Mouse (Mus musculus): ENCODE measurements around the gene Snx19.

Gene Snx19

GRCm38 (mm10) chr9:30426882-30427632, at the start of gene Snx19:
Snx19 (plus strand) TSS chr9:30427108.
- peak; percentile 95 to 96 for DNase-seq

- no peak for DNase-seq
These were observed 26.1 kb upstream of the Snx19 start for GRCm38 (mm10) chr9:30400771-30401170.

- DNase-seq: peak; percentile 65 to 70
These were observed 4.0 kb upstream of the Snx19 start for GRCm38 (mm10) chr9:30422940-30423339.

GRCm38 (mm10) chr9:30425178-30425577, 1.7 kb upstream of the Snx19 start:
- DNase-seq: peak; percentile 91 to 93

GRCm38 (mm10) chr9:30428231-30428630, 1.3 kb downstream of the Snx19 start:
- no peak for DNase-seq

GRCm38 (mm10) chr9:30430447-30430846, 3.5 kb downstream of the Snx19 start:
- no peak for DNase-seq

- no peak for DNase-seq
These were observed 5.0 kb downstream of the Snx19 start for GRCm38 (mm10) chr9:30431909-30432308.

- no peak for DNase-seq
These were observed 7.0 kb downstream of the Snx19 start for GRCm38 (mm10) chr9:30433914-30434313.

GRCm38 (mm10) chr9:30435902-30436585, 9.1 kb downstream of the Snx19 start:
- DNase-seq: no peak

GRCm38 (mm10) chr9:30438505-30438904, 11.6 kb downstream of the Snx19 start:
- DNase-seq: no peak

GRCm38 (mm10) chr9:30441761-30442160, 14.9 kb downstream of the Snx19 start:
- DNase-seq: no peak

GRCm38 (mm10) chr9:30445232-30446085, 18.6 kb downstream of the Snx19 start:
- DNase-seq: no peak

- no peak for DNase-seq
These were observed 19.2 kb downstream of the Snx19 start for GRCm38 (mm10) chr9:30446126-30446525.

GRCm38 (mm10) chr9:30448459-30448858, 21.6 kb downstream of the Snx19 start:
- DNase-seq: peak in 1 of 2 experiments; percentile 27

GRCm38 (mm10) chr9:30449862-30450261, 23.0 kb downstream of the Snx19 start:
- no peak for DNase-seq

- DNase-seq: no peak
These were observed 23.9 kb downstream of the Snx19 start for GRCm38 (mm10) chr9:30450834-30451233.

- no peak for DNase-seq
These were observed 27.6 kb downstream of the Snx19 start for GRCm38 (mm10) chr9:30454527-30454926.

GRCm38 (mm10) chr9:30456250-30456649, 29.3 kb downstream of the Snx19 start:
- DNase-seq: no peak

- no peak for DNase-seq
These were observed 33.6 kb downstream of the Snx19 start for GRCm38 (mm10) chr9:30460501-30460900.

- no peak for DNase-seq
These were observed 37.8 kb downstream of the Snx19 start for GRCm38 (mm10) chr9:30464661-30465060.

- no peak for DNase-seq
These were observed 53.1 kb downstream of the Snx19 start for GRCm38 (mm10) chr9:30480043-30480442.

GRCm38 (mm10) chr9:30480464-30480863, 53.6 kb downstream of the Snx19 start:
- peak; percentile 90 to 96 for DNase-seq

- DNase-seq: no peak
These were observed 55.2 kb downstream of the Snx19 start for GRCm38 (mm10) chr9:30482116-30482515.
